Mouse (Mus musculus) frontal cortex, postnatal 36 days (tissue): ENCODE results near the gene Abhd8.
A peak's percentile ranks its signal among the peaks of the same experiment; 100 is the strongest.

Experiments
- DNase-seq, 2 experiments: peaks; one replicate each; pipeline ENCODE4 v3.0.0; 2022; ENCODE audit warnings: low spot score in 2 of 2

The Abhd8 gene

GRCm38 (mm10) chr8:71463188-71464033 is at the start of gene Abhd8:
Abhd8 (minus strand) TSS chr8:71463655.
- DNase-seq = peak; percentile 99

DNA sequence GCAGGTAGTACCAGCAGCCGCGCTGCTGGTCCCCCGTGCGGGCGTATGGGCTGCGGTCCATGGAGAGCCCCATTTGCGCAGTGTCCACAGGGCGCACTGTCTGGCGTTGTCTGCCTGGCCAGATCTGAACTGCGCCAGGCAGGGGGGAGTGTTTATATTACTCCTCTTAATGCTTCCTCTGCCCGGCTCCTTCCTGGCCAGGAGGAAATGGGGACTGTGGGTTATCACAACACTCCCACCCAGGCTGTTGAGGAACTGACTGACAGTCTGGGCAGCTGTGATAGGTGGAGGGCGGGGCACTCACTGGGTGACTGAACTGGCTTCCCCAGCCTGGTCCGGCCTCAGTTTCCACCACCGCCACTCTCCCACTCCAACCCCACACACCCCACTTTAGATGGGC is 48.2 kb upstream of the Abhd8 start, which contains the start of gene Plvap:
Gene Plvap (minus strand): TSS at position 109 of the 400 bp plus-strand sequence.
- no peak for DNase-seq

GRCm38 (mm10) chr8:71509316-71509715 is 45.9 kb upstream of the Abhd8 start:
- no peak for DNase-seq

DNA sequence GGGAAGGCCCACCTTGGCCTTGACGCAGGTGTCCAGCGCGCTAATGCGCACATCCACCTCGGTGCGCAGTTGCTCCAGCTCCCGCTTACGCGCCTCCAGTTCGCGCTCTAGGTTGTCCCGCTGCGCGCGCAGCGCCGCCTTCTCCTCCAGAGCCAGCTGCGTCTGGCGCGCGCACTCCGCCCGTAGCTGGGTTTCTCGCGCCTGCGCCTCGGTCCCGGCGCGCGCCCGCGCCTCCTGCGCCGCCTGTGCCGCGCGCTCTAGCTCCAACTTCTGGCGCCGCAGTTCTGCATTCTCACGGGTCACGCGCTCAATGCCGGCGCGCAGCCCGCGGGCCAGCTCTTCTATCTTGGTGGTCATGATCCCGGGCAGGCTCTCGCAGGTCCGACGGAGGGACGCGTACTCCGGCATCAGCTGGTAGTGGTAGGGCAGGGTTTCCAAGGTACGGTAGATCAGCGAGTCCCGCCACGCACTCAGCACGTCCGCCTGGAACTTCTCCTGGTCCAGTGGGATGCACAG is 44.2 kb upstream of the Abhd8 start:
- DNase-seq = peak; percentile 70 to 90

DNA sequence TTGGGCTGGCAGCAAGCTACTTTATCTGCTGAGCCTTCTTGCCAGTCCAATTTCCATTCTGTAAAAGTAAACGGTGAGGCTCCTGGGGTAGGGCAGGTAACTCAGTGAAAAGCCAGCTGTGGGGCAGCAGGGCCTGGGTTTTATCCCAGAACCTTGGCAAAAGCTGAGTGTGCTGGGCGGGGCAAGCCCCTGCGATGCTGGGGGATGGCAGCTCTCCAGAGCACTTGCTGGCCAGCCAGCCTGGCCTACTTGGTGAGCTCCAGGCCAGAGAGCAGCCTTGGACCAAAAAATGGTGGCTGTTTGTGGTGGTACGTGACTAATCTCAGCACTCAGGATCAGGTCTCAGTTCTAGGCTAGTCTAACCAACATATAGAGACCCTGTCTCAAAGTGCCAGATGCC is 42.5 kb upstream of the Abhd8 start:
- DNase-seq = no peak

DNA sequence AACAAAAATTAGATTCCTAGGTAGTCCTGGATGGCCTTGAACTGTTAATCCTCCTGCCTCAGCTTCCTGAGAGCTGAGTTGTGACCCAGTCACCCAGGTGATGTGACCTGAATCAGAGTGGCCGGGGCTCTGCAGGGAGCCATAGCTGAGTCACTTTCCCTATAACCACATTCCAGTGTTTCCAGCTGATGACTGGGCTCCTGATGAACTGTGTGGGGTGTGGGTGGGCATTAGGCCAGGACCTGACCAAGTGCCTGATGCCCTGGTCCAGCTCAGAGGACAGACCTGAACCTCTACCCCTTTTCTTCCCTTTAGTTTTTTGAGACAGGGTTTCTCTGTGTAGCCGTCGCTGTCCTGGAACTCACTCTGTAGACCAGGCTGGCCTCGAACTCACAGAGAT is 41.9 kb upstream of the Abhd8 start:
- DNase-seq = no peak

DNA sequence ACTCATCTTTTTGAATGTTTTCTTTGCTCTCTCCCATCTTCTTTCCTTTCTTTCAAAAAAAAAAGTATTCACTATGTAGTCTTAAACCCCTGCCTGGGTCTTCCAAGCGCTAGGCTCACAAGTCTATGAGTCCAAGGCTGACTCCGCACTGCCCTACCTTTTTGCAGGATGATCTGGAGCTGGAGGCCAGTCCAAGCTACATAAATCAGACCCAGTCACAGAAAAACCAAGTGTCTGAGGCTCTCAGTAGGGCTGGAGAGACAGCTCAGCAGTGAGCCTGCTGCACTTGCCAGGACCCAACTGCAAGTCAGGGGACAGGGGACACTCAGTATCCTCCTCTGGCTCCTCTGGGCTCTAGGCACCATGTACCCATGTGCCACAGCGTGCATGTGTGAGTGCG is 40.9 kb upstream of the Abhd8 start:
- no peak for DNase-seq

DNA sequence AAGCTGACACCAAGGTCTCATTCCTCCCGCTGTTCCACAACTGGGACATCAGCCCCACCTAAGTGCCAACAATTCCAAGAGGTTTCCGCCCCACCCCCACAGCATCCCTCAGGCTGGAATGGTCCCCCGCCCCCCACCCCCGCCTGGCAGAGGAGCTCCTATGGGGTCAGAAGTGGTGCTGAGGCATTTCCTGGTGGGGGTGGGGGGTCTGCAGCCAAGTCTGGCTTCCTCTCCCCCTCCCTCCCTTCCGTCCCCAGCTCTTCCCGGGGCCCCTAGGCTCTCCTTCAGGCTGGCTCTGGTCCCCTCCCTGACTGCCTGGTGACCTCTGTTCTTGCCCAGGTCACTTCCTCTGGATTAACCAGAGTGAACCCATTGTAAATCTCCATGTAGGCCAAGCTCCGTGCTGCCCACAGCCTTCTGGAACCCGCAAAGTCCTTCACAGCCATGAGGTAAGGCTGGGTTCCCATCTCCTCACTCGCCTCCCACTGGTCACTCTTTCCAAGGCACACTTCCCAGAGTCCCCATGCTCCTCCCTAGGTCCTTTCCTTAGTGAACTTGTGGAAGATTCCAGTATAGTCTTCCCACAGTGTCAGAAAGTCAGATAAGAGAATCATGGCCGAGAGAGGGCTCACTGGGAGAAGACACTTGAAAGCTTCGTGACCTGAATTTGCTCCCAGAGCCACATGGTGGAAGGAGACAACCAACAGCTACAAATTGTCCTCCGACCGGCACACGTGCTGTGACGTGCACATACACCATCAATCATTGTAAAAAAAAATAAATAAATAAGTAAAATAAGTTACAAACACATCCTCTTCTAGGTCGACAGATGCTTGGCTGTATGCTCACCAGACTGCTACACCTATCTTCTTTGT is 35.6 kb upstream of the Abhd8 start:
- no peak for DNase-seq

DNA sequence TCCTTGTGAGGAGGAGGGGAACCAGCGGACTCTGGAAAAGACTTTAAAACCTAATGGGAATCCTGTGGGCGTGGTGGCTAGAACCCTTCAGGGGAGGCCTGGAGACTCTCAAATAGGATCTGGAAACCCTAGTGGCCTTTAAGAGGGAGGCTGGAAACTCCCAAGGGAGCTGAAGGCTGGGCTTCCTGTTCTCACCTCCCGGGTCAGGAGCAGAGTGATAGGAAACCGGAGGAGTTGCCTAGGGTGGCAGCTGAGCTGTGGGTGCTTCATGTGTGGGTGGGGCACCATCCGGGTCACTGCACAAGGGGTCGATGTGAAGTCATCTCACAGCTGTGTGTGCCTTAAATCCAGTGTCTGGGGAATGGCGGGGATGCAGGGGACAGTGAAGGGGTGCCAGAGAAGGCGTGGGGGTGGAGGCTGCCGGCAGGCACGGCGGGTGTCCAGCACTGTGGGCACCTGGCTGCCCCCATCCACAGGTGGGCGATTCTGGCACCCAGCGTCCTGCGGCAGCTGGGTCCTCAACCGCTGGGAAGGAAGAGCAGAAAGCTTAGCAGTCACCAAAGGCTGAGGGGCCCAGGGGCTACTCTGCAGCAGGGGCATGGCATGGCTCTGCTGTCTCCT is 34.5 kb upstream of the Abhd8 start:
- DNase-seq = no peak

- no peak for DNase-seq
Measured at GRCm38 (mm10) chr8:71497077-71497645, 33.7 kb upstream of the Abhd8 start.

GRCm38 (mm10) chr8:71496481-71496880 is 33.0 kb upstream of the Abhd8 start:
- DNase-seq = no peak

GRCm38 (mm10) chr8:71495811-71496210 is 32.4 kb upstream of the Abhd8 start:
- no peak for DNase-seq

- DNase-seq = peak; percentile 75 to 81
Measured at GRCm38 (mm10) chr8:71495039-71495438, 31.6 kb upstream of the Abhd8 start.

DNA sequence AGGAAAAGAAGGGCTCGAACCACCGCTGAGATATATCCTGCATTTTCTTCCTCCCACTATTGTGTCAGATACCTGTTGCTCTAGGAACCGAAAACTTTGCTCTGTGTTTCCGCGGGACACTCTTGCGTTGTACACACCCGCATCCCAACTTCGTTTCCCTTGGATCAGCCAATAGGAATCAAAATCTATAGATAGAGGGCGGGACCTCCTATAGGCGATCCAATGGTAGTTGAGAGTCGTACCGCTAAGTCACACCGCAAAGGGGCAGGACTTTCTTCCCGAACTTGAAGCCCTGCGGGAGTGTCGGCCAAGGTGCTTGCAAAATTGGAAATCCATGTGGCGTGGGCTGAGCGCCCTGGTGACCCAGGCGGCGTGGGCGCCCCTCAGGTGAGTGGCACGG is 25.0 kb upstream of the Abhd8 start:
- DNase-seq = peak; percentile 84 to 91

DNA sequence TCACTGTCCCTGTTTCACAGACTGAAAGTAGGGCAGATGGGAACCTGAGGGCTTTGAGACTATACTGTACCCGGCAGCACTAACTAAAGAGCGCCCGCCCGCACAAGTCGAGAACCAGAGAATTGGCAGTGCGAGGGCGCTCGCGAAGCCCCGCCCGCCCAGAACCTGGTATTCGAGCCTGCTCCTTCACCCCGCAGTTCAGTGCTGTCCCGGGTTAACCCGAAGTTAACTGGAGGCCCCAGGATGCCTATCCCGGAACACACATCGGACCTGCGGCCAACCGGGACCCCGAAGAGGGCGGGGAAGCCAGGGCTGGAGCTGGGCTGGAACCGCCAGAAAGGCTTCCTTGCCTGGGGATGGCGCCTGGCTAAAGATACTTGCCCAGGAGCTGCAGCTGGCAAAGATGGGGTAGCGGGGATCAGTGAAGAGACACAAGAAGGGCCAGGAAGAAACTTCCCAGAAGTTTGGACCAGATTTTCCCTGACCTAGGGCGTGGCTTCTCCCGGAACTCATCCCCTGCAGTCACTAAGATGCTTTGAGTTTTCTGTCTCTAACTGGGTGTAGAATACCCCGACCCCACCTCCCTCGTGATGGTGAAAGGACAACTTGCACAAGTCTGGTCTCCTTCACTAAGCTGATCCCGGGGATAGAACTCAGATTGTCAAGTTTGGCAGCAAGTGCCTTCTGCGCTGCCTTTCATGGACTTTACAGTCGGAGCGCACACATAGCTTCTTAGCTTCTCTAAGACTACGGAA is 24.4 kb upstream of the Abhd8 start, which contains the start of gene Gtpbp3:
Gene Gtpbp3 (plus strand): TSS at position 413 of the 755 bp plus-strand sequence.
- DNase-seq = peak; percentile 72 to 84

- DNase-seq = no peak
Measured at GRCm38 (mm10) chr8:71486136-71486529, 22.7 kb upstream of the Abhd8 start.

DNA sequence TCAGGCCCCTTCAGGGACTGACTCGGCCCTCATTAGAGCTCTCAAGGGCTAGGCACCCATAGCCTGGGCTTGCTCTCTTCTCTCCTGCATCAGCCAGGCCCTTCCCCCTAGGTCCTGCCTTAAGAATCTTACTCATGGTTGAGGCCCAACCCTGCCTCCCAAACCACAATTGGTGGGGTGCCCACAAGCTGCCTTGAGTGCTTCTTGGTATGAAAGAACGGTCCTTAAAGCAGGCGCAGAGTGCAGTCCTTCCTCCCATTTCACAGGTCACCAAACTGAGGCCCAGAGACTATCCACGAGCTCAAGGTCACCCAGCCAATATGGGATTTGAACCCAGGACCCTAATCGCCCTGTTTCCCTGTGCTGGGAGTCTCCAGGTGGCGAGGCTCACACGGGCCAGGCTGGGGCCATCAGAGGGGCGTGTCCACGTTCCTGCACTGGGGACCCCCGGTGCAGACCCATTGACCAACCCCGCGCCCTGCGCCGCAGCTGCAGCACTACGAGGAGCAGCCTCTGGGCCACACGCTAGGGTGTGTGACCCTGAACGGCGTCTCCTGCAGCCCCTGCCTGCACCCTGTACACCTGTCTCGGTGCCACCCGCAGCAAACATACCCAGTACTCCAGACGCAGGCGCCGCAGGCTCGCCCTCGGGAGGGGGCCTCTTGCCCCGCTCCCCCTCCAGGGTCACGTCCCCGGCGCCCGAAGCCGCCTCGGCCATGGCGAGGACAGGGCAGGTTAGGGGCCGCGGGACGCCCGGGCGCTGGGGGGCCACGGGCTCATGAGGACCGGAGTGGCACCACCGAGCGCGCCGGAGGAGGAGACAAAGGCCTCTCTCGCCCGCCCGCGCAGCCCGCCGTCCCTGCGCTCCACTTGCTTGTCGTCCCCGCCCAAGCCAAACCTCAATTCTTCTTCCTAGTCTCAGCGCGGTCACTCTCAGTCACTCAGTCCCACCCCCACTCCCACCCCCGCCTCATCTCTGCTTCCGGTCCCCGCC is 22.0 kb upstream of the Abhd8 start, which contains the start of gene Ano8:
Gene Ano8 (minus strand): TSS at position 822 of the 994 bp plus-strand sequence.
- peak; percentile 86 to 88 for DNase-seq

- no peak for DNase-seq
Measured at GRCm38 (mm10) chr8:71484736-71485135, 21.3 kb upstream of the Abhd8 start.

GRCm38 (mm10) chr8:71483932-71484331 is 20.5 kb upstream of the Abhd8 start:
- DNase-seq = no peak
